Mouse (Mus musculus): ENCODE measurements at regions not wholly inside any gene's neighbourhood (a gene's known extent, or its start where the extent isn't known, plus 50 kb on each side); places are given as distances from the start of the nearest gene placed in this dataset.

DNA sequence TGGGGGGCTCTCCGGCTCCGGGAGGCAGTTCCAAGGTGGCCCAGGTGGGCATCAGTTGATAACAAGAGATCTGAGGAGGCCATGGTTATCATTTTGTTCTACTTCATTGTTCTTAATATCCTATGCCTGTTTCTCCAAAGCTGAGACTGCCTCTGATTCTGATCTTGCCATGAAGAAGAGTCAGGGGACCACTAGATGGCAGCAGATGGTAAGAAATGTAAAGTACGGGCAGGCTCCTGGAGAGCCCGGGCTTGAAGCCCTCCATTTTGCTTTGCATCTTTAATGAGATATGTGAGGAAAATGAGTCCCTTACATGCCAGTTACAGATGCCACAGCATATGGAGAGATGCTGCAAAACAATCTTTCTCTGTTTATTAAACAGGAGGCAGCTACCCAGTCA is 194.1 kb downstream of the Dad1 start:
- no peaks in the 10 kb centered on the region for H3K36me3 ChIP-seq (replicated peaks; ENCODE audit: insufficient read depth, low read length)
- H3K4me2 ChIP-seq (ENCODE audit: low read depth, low read length) = no peak overlapping the region
- 0 out of 2 replicates have a peak, but pooled peaks cover 3% of the 10 kb centered on the region for H3K27me3 ChIP-seq (ENCODE audit: insufficient read depth, low read length)
- H3K9me3 ChIP-seq (ENCODE audit: low read length) = no peaks in the 10 kb centered on the region
- DNase-seq (peak; percentile 67), ATAC-seq (no peak)
- H3K4me3 ChIP-seq (ENCODE audit: low read depth, low read length) = no peak overlapping the region
- WGBS (ENCODE audit: insufficient replicate concordance) = 13% methylated on average over 4 of the region's 4 CpGs
- H3K9ac ChIP-seq (replicated peaks) = no peak overlapping the region
- H3K27ac ChIP-seq (ENCODE audit: low read depth) = no peak overlapping the region
- no peaks in the 10 kb centered on the region for H3K4me1 ChIP-seq (ENCODE audit: insufficient read depth)
- no peak for TF ChIP-seq EP300 (IDR thresholded peaks at IDR 0.05; ENCODE audit: low read depth)
- TF ChIP-seq CTCF (IDR thresholded peaks at IDR 0.05; ENCODE audit: low read depth) = peak; percentile 79

DNA sequence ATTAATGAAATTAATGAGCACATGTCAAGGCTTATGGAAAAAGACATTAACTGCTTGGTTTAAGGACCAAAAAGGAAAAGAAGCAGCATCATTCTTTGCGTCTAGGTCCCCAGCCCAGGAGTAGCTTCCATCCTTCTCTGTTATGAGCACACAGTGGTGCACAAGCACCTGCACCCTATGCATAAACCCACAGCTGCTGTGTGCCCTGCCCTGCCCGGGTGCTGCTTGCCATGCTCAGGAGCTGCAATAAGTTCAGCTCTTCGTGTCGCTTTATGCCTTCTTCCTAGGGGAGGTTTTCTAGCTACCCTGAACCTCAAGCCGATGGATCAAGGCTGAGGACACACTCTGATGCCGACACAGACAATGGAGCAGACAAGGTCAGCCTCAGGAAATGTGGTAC is 194.8 kb downstream of the Dad1 start:
- TF ChIP-seq EP300 (IDR thresholded peaks at IDR 0.05; ENCODE audit: low read depth) (no peak), CTCF (IDR thresholded peaks at IDR 0.05; ENCODE audit: low read depth) (no peak)
- no peaks in the 10 kb centered on the region for H3K36me3 ChIP-seq (replicated peaks; ENCODE audit: insufficient read depth, low read length)
- DNase-seq = no peak
- H3K4me2 ChIP-seq (ENCODE audit: low read depth, low read length) = no peak overlapping the region
- no peaks in the 10 kb centered on the region for H3K4me1 ChIP-seq (ENCODE audit: insufficient read depth)
- no peak overlapping the region for H3K27ac ChIP-seq (ENCODE audit: low read depth)
- no peak overlapping the region for H3K4me3 ChIP-seq (ENCODE audit: low read depth, low read length)
- H3K9ac ChIP-seq (replicated peaks) = no peak overlapping the region
- ATAC-seq = no peak
- H3K9me3 ChIP-seq (ENCODE audit: low read length) = no peaks in the 10 kb centered on the region
- 0 out of 2 replicates have a peak, but pooled peaks cover 1% of the 10 kb centered on the region for H3K27me3 ChIP-seq (ENCODE audit: insufficient read depth, low read length)
- 72% methylated on average over 6 of the region's 6 CpGs for WGBS (ENCODE audit: insufficient replicate concordance)

DNA sequence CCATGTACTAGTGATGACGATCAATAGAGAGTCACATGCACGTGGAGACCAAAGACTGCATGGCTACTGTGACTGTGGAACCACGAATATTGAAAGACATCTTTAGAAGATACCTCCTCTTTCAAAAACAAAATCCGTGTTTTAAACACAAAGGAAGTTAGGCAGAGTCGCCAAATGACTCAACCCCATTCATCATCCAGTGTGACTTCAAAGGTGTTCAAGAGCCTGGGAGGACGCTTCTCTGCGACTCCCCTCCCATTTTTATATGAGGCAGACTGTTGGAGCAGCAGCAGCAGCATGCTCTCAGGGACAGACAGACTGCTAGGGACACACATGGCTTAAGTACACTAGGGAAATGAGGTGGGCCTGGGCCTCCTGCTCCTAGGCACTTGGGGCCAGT is 197.2 kb downstream of the Dad1 start:
- no peak for TF ChIP-seq EP300 (IDR thresholded peaks at IDR 0.05; ENCODE audit: low read depth)
- Histone ChIP-seq H3K4me1 (ENCODE audit: insufficient read depth) (no peaks in the 10 kb centered on the region), H3K9me3 (ENCODE audit: low read length) (no peaks in the 10 kb centered on the region), H3K9ac (replicated peaks) (no peak overlapping the region), H3K4me2 (ENCODE audit: low read depth, low read length) (no peak overlapping the region), H3K27me3 (ENCODE audit: insufficient read depth, low read length) (no peaks in the 10 kb centered on the region), H3K36me3 (replicated peaks; ENCODE audit: insufficient read depth, low read length) (no peaks in the 10 kb centered on the region), H3K27ac (ENCODE audit: low read depth) (no peak overlapping the region), H3K4me3 (ENCODE audit: low read depth, low read length) (no peak overlapping the region)
- DNase-seq (no peak), ATAC-seq (no peak)
- 66% methylated on average over 7 of the region's 7 CpGs for WGBS (ENCODE audit: insufficient replicate concordance)

DNA sequence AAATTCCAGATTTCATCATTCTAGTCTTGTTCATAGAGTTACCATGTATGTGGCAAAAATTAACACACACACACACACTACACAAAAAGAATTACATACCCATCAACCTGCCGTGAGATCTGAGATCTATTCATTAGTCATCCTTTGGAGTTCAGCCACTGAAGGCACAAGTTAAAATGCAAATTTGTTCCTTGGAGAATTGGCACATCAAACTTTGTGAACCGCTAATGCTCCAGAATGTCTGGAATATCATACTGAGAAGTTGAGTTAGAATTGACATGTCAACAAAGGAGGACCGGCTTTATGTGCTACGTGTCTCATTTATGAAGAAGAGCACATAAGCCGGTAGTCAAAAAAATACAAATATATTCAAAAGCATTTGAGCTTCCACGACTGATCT is 198.5 kb downstream of the Dad1 start:
- H3K9ac ChIP-seq (replicated peaks) = no peak overlapping the region
- no peaks in the 10 kb centered on the region for H3K27me3 ChIP-seq (ENCODE audit: insufficient read depth, low read length)
- ATAC-seq = no peak
- H3K36me3 ChIP-seq (replicated peaks; ENCODE audit: insufficient read depth, low read length) = no peaks in the 10 kb centered on the region
- H3K4me1 ChIP-seq (ENCODE audit: insufficient read depth) = no peaks in the 10 kb centered on the region
- 83% methylated on average over 6 of the region's 6 CpGs for WGBS (ENCODE audit: insufficient replicate concordance)
- no peak for TF ChIP-seq EP300 (IDR thresholded peaks at IDR 0.05; ENCODE audit: low read depth)
- TF ChIP-seq CTCF (IDR thresholded peaks at IDR 0.05; ENCODE audit: low read depth) = no peak
- no peak for DNase-seq
- no peak overlapping the region for H3K27ac ChIP-seq (ENCODE audit: low read depth)
- no peak overlapping the region for H3K4me3 ChIP-seq (ENCODE audit: low read depth, low read length)
- no peak overlapping the region for H3K4me2 ChIP-seq (ENCODE audit: low read depth, low read length)
- no peaks in the 10 kb centered on the region for H3K9me3 ChIP-seq (ENCODE audit: low read length)

DNA sequence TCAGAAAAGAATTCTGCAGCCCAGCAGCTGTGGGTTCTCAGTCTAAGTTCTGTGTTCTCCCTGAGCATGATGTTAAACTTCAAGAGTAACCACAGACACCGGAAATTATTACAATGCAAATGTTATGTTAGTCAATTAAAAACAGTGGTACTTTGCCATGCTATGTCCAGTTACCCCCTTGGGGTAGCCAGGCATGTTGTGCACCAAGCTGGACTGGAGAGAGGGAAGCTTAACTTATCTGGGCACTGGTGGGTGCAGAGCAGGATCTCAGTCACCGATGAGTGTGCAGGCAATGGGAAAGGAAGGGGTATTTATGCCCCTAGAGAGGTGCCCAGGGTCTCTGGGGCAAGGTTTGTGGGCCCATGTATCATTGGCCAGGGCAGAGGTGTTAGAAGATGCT is 211.6 kb downstream of the Dad1 start:
- Histone ChIP-seq H3K9ac (replicated peaks) (no peak overlapping the region), H3K9me3 (ENCODE audit: low read length) (no peaks in the 10 kb centered on the region), H3K4me2 (ENCODE audit: low read depth, low read length) (no peak overlapping the region), H3K27me3 (ENCODE audit: insufficient read depth, low read length) (no peaks in the 10 kb centered on the region), H3K4me3 (ENCODE audit: low read depth, low read length) (no peak overlapping the region), H3K36me3 (replicated peaks; ENCODE audit: insufficient read depth, low read length) (no peaks in the 10 kb centered on the region), H3K27ac (ENCODE audit: low read depth) (no peak overlapping the region), H3K4me1 (ENCODE audit: insufficient read depth) (no peaks in the 10 kb centered on the region)
- no peak for DNase-seq
- no peak for ATAC-seq
- WGBS (ENCODE audit: insufficient replicate concordance) = 78% methylated on average over 2 of the region's 2 CpGs
- TF ChIP-seq CTCF (IDR thresholded peaks at IDR 0.05; ENCODE audit: low read depth) = no peak
- TF ChIP-seq EP300 (IDR thresholded peaks at IDR 0.05; ENCODE audit: low read depth) = no peak

DNA sequence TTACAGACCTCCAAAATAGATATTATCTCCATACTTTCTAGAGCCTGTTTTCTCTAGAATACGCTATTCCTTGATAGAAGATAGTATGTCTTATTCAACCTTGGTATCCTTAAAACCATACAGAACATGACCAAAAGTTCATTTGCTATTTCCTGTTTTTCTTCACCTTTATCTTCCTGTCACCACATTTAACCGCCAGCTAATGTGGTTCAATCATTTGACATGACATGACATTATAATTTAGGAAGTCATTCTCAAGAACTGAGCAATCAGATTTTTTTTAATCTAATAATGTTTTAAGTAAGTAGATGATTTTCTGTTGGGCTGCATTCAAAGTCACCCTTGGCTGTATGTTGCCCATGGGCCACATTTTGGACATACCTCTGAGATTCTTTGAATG is 213.3 kb downstream of the Dad1 start:
- Histone ChIP-seq H3K36me3 (replicated peaks; ENCODE audit: insufficient read depth, low read length) (no peaks in the 10 kb centered on the region), H3K27ac (ENCODE audit: low read depth) (no peak overlapping the region), H3K9ac (replicated peaks) (no peak overlapping the region), H3K4me3 (ENCODE audit: low read depth, low read length) (no peak overlapping the region), H3K4me2 (ENCODE audit: low read depth, low read length) (no peak overlapping the region), H3K9me3 (ENCODE audit: low read length) (no peaks in the 10 kb centered on the region), H3K4me1 (ENCODE audit: insufficient read depth) (no peaks in the 10 kb centered on the region), H3K27me3 (ENCODE audit: insufficient read depth, low read length) (no peaks in the 10 kb centered on the region)
- no peak for TF ChIP-seq EP300 (IDR thresholded peaks at IDR 0.05; ENCODE audit: low read depth)
- no peak for TF ChIP-seq CTCF (IDR thresholded peaks at IDR 0.05; ENCODE audit: low read depth)
- WGBS (ENCODE audit: insufficient replicate concordance) = 44% methylated on average over 2 of the region's 2 CpGs
- DNase-seq = no peak
- no peak for ATAC-seq

DNA sequence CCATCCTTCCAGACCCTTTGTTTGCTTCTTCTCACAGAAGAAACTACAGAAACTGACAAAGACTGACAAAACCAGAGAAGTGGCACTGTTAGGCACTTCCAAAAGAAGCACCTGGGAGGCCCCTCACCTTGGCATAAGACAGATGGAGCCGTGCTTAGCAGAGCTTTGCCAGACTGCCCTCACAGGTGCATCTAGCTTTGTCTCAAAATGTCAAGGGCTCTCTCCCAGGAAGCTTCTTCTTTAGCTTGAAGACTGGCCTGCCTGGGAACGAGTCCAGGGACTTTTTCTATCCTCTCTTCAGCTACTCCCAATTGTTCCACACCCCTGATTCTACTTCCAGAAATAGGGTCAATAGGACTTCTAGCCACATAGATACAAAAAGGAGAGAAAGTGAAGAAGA is 219.4 kb downstream of the Dad1 start:
- no peaks in the 10 kb centered on the region for H3K36me3 ChIP-seq (replicated peaks; ENCODE audit: insufficient read depth, low read length)
- ATAC-seq (no peak), DNase-seq (no peak)
- H3K4me1 ChIP-seq (ENCODE audit: insufficient read depth) = no peaks in the 10 kb centered on the region
- no peak overlapping the region for H3K4me2 ChIP-seq (ENCODE audit: low read depth, low read length)
- no peak overlapping the region for H3K27ac ChIP-seq (ENCODE audit: low read depth)
- 67% methylated on average over 2 of the region's 2 CpGs for WGBS (ENCODE audit: insufficient replicate concordance)
- no peaks in the 10 kb centered on the region for H3K27me3 ChIP-seq (ENCODE audit: insufficient read depth, low read length)
- H3K9ac ChIP-seq (replicated peaks) = no peak overlapping the region
- no peaks in the 10 kb centered on the region for H3K9me3 ChIP-seq (ENCODE audit: low read length)
- TF ChIP-seq EP300 (IDR thresholded peaks at IDR 0.05; ENCODE audit: low read depth) (no peak), CTCF (IDR thresholded peaks at IDR 0.05; ENCODE audit: low read depth) (no peak)
- H3K4me3 ChIP-seq (ENCODE audit: low read depth, low read length) = no peak overlapping the region
